Mouse (Mus musculus): ENCODE results near the gene Olfr432.
"Not testable (repeated sequence)": the region's sequence is repeated elsewhere in the genome, so short reads cannot be mapped to it uniquely, and the experiment has no call there.

The Olfr432 gene

GRCm38 (mm10) chr1:174048893-174049292, at the start of gene Olfr432:
Gene Olfr432 (plus strand): TSS chr1:174049205.
- CTCF ChIA-PET: interaction anchor here (0.6 kb wide), 1 partner anchor 168 kb away, joined by 3 read pairs; no protein-coding TSS in a partner anchor

- CTCF ChIA-PET: not testable (repeated sequence)
Observed at GRCm38 (mm10) chr1:174004352-174005109, 44.5 kb upstream of the Olfr432 start.

GRCm38 (mm10) chr1:174007050-174007449, 42.0 kb upstream of the Olfr432 start:
- CTCF ChIA-PET: not testable (repeated sequence)

- CTCF ChIA-PET: no interaction called here
Observed at GRCm38 (mm10) chr1:174031698-174032097, 17.3 kb upstream of the Olfr432 start, which contains the start of gene Ifi205. Gene Ifi205 (minus strand): TSS chr1:174031810.

GRCm38 (mm10) chr1:174035841-174036240, 13.2 kb upstream of the Olfr432 start:
- CTCF ChIA-PET: no interaction called here

- CTCF ChIA-PET: no interaction called here
Observed at GRCm38 (mm10) chr1:174038480-174038879, 10.5 kb upstream of the Olfr432 start.

- CTCF ChIA-PET: no interaction called here
Observed at GRCm38 (mm10) chr1:174040523-174041177, 8.4 kb upstream of the Olfr432 start, which contains the start of gene Olfr433. Gene Olfr433 (plus strand): TSS chr1:174040705.

- CTCF ChIA-PET: interaction anchor here (1.0 kb wide), 1 partner anchor 30 kb away, joined by 3 read pairs; no protein-coding TSS in a partner anchor
Observed at GRCm38 (mm10) chr1:174042091-174042884, 6.7 kb upstream of the Olfr432 start.

GRCm38 (mm10) chr1:174044431-174044830, 4.6 kb upstream of the Olfr432 start:
- CTCF ChIA-PET: no interaction called here

- CTCF ChIA-PET: not testable (repeated sequence)
Observed at GRCm38 (mm10) chr1:174048227-174048626, 778 bp upstream of the Olfr432 start.

- CTCF ChIA-PET: not testable (repeated sequence)
Observed at GRCm38 (mm10) chr1:174049357-174049756, 352 bp downstream of the Olfr432 start.

- CTCF ChIA-PET: no interaction called here
Observed at GRCm38 (mm10) chr1:174050532-174050931, 1.5 kb downstream of the Olfr432 start.

- CTCF ChIA-PET: no interaction called here
Observed at GRCm38 (mm10) chr1:174051515-174051914, 2.5 kb downstream of the Olfr432 start.

GRCm38 (mm10) chr1:174051931-174052536, 3.0 kb downstream of the Olfr432 start:
- CTCF ChIA-PET: no interaction called here

GRCm38 (mm10) chr1:174052981-174053380, 4.0 kb downstream of the Olfr432 start:
- CTCF ChIA-PET: no interaction called here

- CTCF ChIA-PET: no interaction called here
Observed at GRCm38 (mm10) chr1:174055248-174055647, 6.2 kb downstream of the Olfr432 start.

GRCm38 (mm10) chr1:174066305-174066704, 17.3 kb downstream of the Olfr432 start, which contains the start of gene Olfr430:
Gene Olfr430 (plus strand): TSS chr1:174066605.
- CTCF ChIA-PET: no interaction called here

GRCm38 (mm10) chr1:174084031-174084430, 35.0 kb downstream of the Olfr432 start, which contains the start of gene Olfr429:
Gene Olfr429 (plus strand): TSS chr1:174084331.
- CTCF ChIA-PET: no interaction called here

- CTCF ChIA-PET: no interaction called here
Observed at GRCm38 (mm10) chr1:174096591-174096990, 47.6 kb downstream of the Olfr432 start, which contains the start of gene Olfr427. Gene Olfr427 (plus strand): TSS chr1:174096891.

- CTCF ChIA-PET: no interaction called here
Observed at GRCm38 (mm10) chr1:174103735-174104134, 54.7 kb downstream of the Olfr432 start.
